Mouse (Mus musculus): ENCODE data around the gene Pf4. TPM values are rescaled to one million over a fixed set of nuclear protein-coding genes. Genes with fewer than 3 reads are reported as not detected.

The Pf4 gene
- 1.7 to 3.8 TPM (median 3.7 TPM) in 3 of 4 replicates, not detected in the other for total RNA-seq (2023)

DNA sequence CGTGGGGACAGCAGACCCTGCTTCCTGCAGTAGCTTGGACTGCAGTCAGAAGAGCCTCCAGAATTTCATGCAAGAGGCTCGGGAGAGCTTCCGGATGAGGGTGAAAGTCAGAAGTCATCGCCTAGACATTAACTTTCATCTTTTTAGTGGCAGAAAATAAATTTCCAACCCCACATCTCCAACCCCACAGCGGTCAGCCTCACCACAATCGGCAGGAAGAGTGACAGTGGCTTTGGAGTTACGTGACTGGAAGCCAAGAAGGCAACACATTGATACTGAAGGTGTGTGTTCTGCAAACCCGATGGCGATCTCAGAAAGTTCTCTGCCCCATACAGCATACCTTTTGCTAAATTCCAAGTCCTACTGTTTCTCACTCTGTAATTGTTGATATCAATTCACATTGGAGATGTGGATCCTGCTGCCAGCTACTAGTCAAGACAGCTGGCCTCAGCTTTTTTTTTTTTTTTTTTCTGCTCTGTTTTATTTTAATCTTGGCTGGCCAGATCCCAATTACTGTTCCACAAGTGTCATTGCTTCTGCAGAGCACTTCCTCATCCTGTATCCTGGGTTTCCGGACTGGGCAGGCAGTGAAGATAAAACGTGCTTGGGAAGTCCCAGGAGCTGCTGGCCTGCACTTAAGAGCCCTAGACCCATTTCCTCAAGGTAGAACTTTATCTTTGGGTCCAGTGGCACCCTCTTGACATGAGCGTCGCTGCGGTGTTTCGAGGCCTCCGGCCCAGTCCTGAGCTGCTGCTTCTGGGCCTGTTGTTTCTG lies at the start of gene Pf4:
Pf4 (plus strand) TSS at position 556 of the 774 bp plus-strand sequence.

DNA sequence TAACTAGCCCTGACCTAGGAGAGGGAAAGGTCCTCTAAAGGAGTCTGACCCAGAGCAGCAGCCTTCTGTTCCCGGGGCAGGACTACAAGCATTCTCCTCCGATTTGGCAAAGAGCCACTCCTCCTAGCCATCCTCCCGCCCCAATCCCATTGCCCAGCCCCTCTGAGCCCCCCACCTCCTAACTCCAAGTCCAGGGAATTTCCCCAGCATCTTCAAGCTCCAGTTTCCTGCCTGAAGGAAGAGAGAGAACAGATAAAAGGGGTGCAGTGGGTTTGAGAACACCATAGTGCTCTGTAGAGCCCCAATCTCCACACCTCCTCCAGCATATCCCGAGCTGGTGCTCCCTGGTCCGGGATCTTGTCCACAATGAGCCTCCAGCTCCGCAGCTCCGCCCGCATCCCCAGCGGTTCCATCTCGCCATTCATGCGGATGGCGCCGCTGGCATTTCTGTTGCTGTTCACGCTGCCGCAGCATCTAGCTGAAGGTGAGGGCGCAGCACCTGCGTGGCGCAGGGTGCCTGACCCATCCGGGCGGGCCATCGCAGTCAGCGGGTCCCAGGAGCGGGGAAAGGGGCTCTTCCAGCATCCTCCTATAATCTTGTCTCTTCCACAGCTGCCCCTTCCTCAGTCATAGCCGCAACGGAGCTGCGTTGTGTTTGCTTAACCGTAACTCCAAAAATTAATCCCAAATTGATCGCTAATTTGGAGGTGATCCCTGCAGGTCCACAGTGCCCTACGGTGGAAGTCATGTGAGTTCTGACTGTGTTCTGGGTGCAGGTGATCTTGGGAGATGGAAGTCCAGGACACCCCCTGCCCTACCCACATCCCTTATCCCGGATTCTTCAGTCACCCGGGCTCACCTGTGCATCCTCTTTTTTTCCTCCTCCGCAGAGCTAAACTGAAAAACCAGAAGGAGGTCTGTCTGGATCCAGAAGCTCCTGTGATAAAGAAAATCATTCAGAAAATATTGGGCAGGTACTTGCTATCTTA lies 12.9 kb upstream of the Pf4 start, which contains the start of gene Cxcl5:
Cxcl5 (plus strand) TSS at position 284 of the 989 bp plus-strand sequence.

DNA sequence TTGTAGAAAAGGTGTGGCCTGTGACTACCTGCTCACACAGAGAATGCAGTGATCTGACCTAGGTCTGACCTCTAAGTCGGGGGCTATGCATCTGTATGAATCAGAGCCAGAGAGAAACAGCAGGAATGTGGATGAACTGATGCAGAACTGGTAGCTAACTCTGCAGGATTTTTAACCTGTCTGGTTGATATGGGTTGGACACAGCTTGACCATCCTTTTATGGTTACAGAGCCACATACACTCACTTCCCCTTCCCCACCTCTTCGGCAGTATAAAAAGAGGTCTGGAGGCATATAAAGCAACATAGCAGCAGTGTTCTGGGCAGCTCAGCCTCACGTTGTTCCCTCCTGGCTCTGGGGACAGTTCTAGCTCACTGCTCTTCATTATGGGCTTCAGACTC lies 4.0 kb upstream of the Pf4 start, which contains the start of gene Ppbp:
Ppbp (plus strand) TSS at position 301 of the 400 bp plus-strand sequence.

GRCm38 (mm10) chr5:90785659-90786588 lies 13.7 kb downstream of the Pf4 start, which contains the start of gene Cxcl3:
Gene Cxcl3, plus strand, starts transcription at chr5:90786103.

DNA sequence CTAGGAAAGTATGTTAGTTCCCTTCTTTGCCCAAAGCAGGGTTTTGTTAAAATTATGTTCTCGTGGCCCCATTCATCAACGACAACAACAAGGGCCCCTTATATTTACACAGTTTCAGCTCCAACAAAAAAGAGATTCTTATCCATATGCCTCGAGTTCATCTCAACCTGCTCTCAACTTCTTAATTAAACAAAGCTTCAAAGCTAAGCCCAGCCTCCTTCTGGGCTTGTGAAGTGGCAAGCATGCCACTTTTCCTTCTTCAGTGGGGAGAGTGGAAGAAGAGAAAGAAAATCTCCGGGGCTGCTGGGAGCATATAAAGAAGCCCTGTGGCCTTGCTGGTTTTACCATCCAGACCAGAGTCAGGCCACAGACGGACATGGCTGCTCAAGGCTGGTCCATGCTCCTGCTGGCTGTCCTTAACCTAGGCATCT lies 22.0 kb downstream of the Pf4 start, which contains the start of gene Cxcl15:
Cxcl15 (plus strand) TSS at position 340 of the 431 bp plus-strand sequence.

Other genes starting within 250 kb of the Pf4 start
- not detected in 4 replicates for gene 5830473C10Rik, start 211.3 kb upstream of the Pf4 start, total RNA-seq (2023)
- 2.8 to 4.5 TPM (median 3.3 TPM) in 4 replicates for gene Rassf6, start 131.8 kb upstream of the Pf4 start, total RNA-seq (2023)
- gene Cxcl5, start 13.1 kb upstream of the Pf4 start, total RNA-seq (2023), result not detected in 4 replicates
- gene Ppbp, start 3.9 kb upstream of the Pf4 start, total RNA-seq (2023), result 1.1 to 5.6 TPM (median 2.6 TPM) in 4 replicates
- gene Cxcl3, start 13.7 kb downstream of the Pf4 start, total RNA-seq (2023), result not detected in 4 replicates
- gene Cxcl15, start 22.1 kb downstream of the Pf4 start, total RNA-seq (2023), result not detected in 4 replicates
- gene Cxcl1, start 118.8 kb downstream of the Pf4 start, total RNA-seq (2023), result not detected in 4 replicates
- gene Cxcl2, start 131.4 kb downstream of the Pf4 start, total RNA-seq (2023), result 0.95 to 1.0 TPM in 2 of 4 replicates, not detected in the others
- 0.83 to 3.1 TPM (median 1.4 TPM) in 4 replicates for gene Mthfd2l, start 158.7 kb downstream of the Pf4 start, total RNA-seq (2023)

Measured in B cell, adult 62 days (primary cell).